Mouse (Mus musculus) embryo, embryonic 11 days (tissue): ENCODE data around the gene Gm38431.
"Not testable (repeated sequence)": the region's sequence is repeated elsewhere in the genome, so short reads cannot be mapped to it uniquely, and the experiment has no call there.

Source experiments
- DNase-seq: peaks from one replicate; pipeline ENCODE4 v3.0.0-alpha.2; 2015

Gm38431 gene

DNA sequence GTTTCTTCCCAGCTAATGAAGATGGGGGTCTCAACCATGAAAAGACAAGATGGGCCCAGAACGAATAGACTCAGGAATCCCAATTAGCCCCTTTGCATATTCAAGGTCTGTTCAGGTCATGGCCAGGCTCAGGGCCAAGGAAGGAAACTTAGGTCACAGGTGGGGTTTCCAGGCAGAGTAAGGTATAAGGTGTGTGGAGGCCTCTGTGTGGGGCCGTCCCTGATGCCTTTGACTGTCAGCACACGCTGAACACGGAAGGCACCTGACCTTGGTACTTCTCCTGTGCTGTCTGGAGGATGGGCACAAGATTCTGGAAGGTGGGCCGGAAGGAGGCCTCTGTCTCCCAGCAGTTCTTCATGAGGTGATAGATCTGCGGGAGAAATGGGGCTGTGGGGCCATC is 13.0 kb upstream of the Gm38431 start:
- no peak for DNase-seq

DNA sequence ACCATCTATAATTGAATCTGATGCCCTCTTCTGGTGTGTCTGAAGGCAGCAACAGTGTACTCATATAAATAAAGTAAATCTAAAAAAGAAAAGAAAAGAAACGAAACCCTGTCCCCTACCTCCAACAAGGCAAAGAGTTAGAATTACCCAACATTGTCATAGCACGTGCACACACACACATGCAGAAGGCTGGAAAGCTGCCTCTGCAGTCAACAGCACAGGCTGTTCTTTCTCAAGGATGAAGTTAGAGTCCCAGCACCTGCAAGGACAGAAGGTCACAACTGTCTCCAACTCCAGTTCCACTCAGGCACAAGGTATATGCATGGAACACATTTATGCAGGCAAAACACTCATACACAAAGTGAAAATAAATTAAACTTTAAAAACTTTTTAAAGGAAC is 10.3 kb upstream of the Gm38431 start:
- no peak for DNase-seq

DNA sequence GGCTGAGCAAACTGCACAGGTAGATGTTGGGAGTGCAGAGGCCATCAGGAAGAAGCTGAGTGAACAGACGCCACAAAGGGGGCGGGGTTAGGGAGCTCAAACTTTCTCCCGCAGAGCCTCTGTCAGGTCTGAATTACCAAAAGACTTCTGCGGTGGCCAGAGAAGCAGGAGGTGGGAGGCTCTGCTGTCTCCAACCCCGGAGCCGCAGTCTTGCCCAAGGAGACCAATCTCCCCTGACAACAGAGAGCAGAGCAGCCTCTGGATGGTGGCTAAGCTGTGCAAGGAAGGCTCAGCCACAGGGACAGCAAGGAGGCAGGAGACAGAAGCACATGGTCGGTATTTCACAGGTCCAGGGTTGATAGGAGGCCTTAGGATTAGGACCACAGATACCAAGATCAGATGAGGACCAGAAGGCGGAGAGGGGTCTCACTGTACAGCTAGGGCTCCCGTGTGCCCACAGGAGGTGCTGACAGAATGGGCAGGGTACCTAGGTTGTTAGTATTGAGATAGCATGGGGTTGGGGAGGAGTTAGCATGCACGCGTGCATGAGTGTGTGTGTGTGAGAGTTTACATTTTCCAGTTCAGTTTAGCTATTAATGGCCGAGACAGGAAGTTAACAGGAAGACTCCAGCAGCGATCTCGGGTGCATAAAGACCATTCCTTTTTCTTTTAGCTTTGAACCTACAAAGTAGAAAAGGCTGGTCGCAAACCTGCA is 8.8 kb upstream of the Gm38431 start:
- DNase-seq = peak; percentile 20

DNA sequence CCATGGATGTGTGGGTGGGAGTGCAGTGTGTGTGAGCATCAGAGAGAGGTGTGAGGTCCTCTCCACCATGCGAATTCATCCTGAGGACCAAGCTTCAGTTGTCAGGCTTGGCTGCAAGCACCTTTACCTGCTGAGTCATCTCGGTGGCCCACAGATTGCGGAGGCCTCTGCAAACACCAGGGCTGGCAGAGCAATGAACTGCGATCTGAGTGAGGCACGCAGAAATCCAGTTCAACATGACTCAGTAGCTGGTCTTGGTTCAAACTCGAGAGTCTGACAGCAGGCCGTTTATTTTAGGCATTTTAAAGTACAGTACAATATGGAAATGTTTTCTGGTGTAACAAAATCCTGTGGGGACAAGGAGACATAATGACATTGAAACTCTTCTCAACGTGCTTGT is 6.0 kb upstream of the Gm38431 start:
- DNase-seq = no peak

GRCm38 (mm10) chr9:21095958-21096357 is 4.2 kb upstream of the Gm38431 start:
- no peak for DNase-seq

- no peak for DNase-seq
These were observed 1.6 kb upstream of the Gm38431 start for GRCm38 (mm10) chr9:21093423-21093822.

GRCm38 (mm10) chr9:21090972-21091706 is 658 bp downstream of the Gm38431 start:
- DNase-seq = no peak

GRCm38 (mm10) chr9:21090537-21090936 is 1.3 kb downstream of the Gm38431 start:
- DNase-seq = no peak

DNA sequence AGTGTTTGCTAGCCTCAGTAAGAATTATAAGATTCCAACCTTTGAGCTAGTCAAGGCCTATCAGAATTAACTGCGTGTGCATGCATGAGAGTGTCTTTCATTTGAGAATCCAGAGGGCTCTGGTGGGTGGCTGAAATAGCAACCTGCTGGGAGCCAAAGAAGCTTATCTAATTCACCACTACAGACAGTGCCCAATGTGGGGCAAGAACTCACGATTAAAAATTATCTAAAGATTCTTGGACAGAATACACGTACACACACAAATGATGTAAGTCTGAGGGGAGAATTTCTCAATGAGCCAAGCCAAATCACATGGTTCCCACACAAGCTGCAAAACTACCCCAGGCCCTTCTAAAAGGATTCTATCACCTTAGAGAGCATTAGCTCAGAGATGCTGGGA is 8.5 kb downstream of the Gm38431 start:
- DNase-seq = no peak

- DNase-seq = no peak
These were observed 10.7 kb downstream of the Gm38431 start for GRCm38 (mm10) chr9:21081127-21081526.

DNA sequence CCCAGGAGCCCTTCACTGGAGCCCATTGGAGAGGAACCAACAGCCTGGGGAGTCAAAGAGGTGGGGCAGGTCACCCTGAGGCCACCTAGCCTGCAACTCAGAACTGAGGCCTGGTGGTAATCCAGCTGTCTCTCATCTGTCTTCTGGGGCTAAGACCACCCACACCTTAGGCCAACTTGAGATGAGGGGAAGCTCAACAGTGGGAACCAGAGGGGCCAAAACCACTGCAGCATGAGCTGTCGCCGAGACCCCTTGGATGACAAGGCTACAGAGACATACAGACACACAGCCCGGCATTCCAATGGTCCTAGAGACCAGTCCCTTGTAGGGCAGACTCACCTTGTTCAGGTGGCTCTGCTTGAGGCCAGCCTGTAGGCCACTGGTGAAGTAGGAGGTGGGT is 16.2 kb downstream of the Gm38431 start:
- no peak for DNase-seq

- no peak for DNase-seq
These were observed 17.6 kb downstream of the Gm38431 start for GRCm38 (mm10) chr9:21074173-21074572.

DNA sequence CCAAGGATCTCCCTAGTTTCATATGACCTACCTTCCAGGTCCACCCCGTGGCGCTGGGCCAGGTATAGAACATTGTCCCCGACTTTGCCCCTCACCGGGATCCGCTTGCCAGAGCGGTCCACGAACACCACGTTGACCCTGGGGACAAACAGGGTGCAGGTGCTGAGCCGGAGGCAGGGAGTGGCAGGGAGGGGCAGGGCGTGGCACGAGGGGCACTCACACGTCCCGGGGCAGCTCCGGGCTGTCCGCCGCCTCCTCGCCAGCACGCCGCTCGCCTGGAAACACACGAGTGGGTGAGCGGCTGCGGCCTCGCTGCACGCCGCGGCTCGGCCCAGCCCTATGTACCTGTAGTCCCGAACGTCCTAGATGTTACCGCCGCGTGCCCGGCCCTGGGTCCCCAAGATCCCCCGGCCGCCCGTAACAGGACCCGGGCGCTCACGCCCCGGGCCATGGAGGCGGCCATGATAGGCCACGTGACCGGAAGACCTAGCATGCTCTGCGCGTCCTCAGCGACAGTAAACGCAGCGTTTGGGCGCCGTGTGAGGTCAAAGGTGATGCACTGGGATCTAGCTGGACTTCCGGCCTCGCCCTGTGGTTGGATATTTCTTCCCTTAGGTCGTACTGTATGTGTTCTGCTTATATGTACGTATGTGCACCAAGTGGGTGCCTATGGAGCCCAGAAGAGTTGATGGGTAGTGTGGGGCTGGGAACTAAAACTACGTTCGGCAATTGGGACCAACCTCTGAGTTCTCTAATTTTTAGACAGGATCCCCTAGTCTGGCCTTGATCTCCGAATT is 18.6 kb downstream of the Gm38431 start, which contains the start of the genes Gm49373 and Fdx1l:
TSS of gene Gm49373 (minus strand) at position 53 of the 797 bp plus-strand sequence.
TSS of gene Fdx1l (minus strand) at position 571 of the 797 bp plus-strand sequence.
- DNase-seq = peak; percentile 95

DNA sequence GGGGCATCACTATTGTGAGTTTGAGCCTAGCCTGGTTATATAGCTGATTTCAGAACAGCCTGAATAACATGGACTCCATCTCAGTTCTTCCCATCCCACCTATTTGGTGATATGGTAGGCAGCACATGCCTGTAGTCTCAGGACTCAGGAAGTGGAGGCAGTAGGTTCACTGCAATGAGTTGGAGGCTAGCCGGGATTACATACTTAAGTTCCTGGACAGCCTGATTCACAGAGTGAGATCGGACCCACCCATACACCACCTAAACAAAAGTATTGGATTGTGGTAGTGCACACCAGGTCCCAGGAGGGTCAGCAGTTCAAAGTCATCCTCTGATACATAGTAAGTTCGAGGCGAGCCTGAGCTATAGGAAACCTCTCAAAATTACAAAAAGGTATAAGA is 19.2 kb downstream of the Gm38431 start:
- DNase-seq = no peak

GRCm38 (mm10) chr9:21067006-21067684 is 24.7 kb downstream of the Gm38431 start, which contains the start of gene Zglp1:
TSS of gene Zglp1 (minus strand) at chr9:21067093.
- DNase-seq = no peak

GRCm38 (mm10) chr9:21062928-21063327 is 28.9 kb downstream of the Gm38431 start:
- DNase-seq = no peak

- DNase-seq = no peak
These were observed 40.2 kb downstream of the Gm38431 start for GRCm38 (mm10) chr9:21051578-21051977.

DNA sequence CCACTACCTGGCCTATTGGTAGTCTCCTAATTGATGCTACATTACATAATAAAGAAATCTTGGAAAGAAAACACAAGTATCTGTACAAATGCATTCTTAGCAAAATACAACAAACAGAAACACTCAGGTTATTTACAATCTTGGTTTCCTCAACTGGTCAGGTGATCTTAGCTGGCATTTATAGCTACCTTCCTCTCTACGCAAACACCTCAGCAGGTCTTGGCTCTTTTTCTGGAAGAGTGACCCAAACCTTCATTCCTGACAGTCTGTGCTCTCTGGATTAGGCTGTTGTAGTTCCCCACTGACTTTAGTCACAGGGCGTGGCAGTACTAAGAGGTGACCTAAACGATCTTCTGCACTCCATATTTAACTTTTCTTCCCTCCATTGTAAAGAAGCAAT is 46.6 kb downstream of the Gm38431 start:
- DNase-seq = no peak

DNA sequence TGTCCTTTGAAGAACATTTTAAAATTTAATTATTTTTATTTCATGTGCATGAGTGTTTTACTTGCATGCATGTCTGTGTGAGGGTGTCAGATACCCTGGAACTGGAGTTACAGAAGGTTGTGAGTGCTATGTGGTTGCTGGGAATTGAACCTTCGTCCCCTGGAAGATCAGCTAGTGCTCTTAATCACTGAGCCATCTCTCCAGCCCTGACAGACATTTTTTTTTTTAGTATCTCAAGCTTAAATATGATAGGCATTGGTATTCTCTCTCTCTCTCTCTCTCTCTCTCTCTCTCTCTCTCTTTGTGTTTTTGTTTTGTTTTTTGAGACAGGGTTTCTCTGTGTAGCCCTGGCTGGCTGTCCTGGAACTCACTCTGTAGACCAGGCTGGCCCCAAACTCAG is 47.0 kb downstream of the Gm38431 start:
- not testable (repeated sequence) for DNase-seq

GRCm38 (mm10) chr9:21043563-21043962 is 48.2 kb downstream of the Gm38431 start:
- no peak for DNase-seq

GRCm38 (mm10) chr9:21041308-21041707 is 50.5 kb downstream of the Gm38431 start:
- no peak for DNase-seq

DNA sequence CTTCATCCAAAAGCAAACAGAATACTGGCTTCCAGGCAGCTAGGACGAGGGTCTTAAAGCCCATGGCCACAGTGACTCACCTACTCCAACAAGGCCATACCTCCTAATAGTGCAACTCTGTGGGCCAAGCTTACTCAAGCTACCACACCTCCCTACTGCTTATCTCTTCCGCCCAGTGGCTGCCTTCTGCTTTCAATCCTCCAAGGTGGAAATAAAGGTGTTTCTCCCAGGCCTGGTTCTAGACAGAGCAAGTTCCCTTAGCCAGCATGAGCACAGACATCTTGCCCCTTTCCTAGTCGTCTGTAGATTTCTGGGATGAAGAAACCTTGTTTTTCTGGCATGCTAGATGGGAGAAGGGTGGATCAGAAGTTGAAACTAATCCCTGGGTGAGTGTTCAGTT is 52.0 kb downstream of the Gm38431 start:
- DNase-seq = no peak

GRCm38 (mm10) chr9:21037481-21037891 is 54.3 kb downstream of the Gm38431 start:
- DNase-seq = peak; percentile 53
